Mouse (Mus musculus): Measurements from ENCODE around the gene Tom1l2.

Gene Tom1l2

DNA sequence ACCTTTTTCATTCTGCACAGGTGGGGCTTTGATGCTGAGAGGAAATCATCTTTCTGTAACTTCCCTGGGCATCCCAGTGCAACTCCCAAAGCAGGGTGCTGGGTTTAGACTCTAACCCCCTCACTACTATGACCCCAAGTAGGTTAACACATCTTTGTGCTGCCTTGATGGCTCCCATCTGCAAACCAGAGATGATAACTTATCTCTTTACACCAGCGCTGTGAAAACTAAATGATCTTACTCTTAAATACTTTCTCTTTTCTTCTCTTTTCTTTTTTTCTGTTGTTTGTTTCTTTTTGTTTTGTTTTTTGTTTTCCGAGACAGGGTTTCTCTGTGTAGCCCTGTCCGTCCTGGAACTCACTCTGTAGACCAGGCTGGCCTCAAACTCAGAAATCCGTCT lies 6.8 kb downstream of the Tom1l2 start:
- DNase-seq: no peak

DNA sequence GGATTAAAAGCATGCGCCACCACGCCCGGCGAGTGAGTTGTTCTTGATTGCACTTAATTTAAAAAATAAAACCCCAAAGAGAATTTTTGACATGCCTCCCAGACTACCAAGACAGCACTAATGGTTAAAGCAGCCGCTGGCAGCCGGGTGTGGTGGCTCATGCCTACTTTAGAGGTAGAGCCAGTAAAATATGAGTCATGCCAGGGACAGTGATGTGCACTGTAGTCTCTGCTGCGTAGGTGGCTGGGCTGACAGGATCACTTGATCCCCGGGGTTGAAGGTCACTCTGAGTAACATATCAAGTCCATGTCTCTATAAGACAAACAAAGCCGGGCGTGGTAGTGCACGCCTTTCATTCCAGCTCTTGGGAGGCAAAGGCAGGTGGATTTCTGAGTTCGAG lies 13.3 kb downstream of the Tom1l2 start:
- DNase-seq: peak; percentile 30 to 46

DNA sequence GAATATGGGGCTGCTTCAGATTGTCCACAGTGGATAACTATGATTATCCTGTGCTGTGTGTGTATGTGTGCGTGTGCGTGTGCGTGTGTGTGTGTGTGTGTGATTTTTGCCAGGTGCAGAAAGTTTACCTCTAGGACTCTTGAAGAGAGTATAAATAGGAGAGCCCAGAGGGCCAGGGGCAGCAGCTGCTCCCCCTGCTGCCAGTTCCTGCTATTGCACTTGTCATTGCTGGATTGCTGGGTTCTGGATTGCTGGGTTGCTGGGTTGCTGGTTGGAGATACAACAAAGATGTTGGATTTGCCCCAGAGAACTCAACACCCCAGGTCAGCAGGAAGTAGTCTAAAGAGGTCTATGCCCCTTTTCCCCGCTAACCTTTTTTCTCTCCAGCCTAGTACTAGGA lies 14.4 kb downstream of the Tom1l2 start:
- DNase-seq: peak; percentile 55 to 67

DNA sequence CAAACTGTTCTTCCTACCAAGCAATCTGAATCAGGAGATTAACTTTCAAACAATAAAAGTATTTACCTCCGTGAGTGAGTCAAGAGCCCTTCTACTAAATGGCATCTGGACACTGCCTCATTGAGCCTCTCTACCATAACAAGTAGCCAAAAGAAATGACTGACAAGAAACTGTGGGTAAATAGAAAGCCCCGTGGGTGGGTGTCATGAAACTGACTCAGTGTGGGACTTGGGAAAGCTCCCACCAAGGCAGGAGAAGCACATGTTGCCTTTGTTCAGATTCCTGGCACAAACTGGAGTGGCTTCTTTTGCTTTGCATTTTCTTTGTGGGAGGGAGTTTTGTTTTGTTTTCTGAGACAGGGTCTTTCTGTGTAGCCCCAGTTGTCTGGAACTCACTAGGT lies 16.9 kb downstream of the Tom1l2 start:
- DNase-seq: no peak

DNA sequence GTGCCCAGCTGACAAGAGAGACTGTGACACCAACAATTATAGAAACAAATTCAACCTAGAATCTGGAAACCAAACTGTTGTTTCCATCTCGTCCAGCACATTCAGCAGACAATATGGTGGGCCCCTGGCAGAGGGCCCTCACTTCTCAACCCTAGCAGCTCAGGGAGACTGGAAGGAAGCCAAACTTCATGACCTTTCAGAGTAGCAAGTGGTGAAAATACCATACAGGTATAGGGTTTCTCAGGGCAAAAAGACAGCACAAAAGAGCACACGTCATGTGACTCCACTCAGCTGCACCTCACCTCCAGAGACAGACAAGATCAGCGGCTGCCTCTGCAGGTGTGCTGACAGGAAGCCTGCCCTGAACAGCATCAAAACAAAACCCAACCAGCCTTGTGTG lies 18.6 kb downstream of the Tom1l2 start:
- DNase-seq: no peak

DNA sequence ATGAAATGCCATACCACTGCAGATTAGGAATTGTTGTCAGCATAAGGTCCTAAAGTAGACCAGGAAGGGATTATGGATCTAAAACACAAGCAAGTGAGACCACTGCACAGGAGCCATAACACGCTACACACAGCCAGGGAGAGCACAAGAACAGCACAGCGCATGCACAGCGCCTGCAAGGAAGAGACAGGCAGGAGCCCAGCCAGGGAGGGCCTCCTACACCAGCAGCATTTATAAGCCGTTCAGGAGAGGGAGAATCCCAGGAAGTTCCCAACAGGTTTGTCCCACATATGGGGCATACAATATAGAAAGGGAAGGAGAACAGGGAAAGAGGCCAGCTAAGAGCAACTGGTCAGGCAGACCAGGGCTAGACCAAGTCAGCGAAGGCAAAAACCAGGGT lies 19.2 kb downstream of the Tom1l2 start:
- DNase-seq: no peak

DNA sequence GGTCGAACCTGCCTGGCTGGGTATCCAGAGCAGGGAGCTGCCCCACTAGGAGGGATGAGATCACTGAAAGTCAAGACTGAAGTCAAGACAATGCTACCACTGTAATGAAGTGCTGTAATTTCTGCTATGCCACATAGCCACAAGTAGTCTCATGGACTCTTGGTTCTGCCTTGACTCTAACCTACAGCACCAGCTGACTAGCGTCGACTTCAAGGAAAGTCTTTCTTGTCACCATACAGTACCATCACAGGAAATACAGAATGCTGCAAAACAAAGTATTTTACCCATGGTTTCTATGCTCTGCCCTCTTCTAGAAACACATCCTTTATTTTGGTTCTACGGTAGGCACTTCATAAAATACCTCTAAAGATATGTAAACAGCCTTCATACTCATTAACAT lies 22.2 kb downstream of the Tom1l2 start:
- DNase-seq: no peak

DNA sequence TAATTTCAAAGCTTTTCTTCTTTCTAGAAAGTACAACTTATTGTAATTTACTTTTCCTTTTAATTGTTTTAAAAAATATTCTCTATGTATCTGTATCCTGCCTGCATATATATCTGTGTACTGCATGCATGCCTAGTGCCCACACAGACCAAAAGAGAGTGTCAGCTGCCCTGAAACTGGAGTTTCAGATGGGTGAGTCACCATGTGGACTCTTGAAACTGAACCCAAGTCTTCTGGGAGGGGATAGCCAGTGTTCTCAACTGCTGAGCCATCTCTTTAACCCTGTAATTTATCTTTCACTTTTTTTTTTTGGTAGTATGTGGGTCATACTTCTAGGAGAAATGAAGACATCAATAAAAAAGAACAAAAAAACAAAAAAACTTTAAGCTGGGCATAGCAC lies 29.0 kb downstream of the Tom1l2 start:
- no peak for DNase-seq

DNA sequence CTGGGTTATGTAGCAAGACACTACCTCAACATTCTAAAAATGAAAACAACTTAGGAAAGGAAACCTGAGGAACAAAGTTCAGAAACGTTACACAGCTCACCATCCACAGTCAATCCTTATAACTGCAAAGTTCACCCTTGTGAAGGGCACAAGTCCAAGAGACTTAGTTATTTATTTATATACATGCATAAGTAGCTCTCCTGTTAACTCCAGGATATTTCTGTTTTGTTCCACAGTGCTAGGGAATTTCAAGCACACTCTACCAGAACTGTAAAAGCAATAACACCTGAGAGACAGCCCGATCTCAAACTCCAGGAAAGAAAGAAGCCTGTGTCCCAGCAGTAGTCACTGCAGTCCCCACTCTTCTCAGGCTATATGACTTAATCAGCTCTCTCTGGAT lies 31.3 kb downstream of the Tom1l2 start:
- DNase-seq: no peak

DNA sequence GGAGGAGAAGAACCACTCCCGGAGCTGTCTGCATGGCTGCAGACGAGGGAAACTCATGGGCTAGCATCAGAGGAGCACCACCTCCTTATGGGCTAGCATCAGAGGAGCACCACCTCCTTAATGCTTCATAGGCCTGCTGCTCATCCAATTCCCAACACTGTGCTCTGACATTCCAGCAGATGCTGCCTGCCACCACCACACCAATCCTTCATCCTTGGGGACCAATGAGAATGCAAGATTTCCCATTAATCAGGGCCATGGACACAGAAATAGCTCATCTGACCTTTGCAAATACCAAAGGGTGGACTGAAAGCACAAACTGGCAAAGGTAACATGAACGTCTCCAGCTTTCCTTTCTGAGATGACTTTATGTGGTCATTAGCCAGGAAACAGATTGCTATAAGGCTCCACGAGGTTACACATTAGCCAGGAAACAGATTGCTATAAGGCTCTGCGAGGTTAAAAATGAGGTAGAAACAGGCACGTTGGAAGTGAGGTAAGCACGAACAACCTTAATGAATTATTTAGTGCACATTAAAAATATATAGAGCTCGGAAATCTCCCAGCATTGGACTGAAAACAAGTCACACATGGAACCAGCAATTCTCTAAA lies 32.2 kb downstream of the Tom1l2 start:
- no peak for DNase-seq

DNA sequence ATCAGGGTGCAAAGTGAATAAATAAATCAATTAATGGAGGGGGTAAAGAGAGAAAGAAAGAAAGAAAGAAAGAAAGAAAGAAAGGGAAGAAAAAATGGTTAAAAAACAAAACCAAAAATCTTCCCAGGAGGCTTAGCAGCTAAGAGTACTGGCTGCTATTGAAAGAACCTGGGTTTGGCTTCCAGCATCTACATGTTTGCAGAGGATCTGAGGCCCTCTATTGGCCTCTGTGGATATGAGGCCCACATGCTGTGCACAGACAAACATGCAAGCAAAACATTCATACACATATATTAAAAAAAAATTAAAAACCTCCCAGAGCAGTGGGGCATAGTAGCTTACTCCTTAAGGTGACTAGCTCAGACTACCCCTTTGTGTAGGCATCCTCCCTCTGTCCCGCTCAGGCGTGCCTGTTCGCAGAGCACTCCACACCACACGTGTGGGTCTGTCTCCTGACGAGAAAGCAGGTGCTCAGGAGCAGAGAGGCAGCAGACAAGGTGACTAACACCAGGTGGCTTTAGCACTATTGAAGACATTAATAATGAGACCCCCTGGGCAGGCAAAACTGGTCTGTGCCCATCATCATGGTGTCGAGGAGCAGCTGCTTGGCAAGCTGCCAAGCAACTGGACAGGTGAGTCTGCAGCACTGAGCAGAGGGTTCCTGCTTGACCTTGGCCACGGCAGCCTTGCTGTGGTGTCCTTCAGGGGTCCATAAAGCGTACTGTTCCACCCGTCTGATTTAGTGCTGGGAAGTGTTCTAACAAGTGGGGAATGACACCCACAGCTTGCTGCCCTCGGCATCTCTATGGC lies 33.2 kb downstream of the Tom1l2 start:
- DNase-seq: peak in 1 of 2 experiments; percentile 73

DNA sequence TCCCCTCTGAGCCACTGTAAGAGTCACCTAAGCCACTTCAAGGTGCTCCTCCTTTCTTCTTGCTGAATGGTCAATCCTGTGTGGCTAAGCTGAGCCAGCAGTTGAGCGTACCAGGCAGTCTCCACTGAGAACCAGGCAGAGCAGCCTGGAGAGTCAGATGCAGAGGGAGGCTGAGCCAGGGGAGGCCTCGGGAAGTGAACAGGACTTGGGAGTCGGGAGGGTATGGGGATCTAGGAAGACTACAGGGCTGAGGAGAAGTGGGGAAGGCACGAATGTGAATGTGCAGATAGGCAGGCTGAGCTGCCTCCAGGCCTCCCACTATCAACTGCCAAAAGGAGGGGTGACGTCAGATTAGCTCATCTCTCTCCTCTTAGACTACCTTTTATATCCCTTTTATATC lies 34.0 kb downstream of the Tom1l2 start:
- DNase-seq: peak in 1 of 2 experiments; percentile 53

DNA sequence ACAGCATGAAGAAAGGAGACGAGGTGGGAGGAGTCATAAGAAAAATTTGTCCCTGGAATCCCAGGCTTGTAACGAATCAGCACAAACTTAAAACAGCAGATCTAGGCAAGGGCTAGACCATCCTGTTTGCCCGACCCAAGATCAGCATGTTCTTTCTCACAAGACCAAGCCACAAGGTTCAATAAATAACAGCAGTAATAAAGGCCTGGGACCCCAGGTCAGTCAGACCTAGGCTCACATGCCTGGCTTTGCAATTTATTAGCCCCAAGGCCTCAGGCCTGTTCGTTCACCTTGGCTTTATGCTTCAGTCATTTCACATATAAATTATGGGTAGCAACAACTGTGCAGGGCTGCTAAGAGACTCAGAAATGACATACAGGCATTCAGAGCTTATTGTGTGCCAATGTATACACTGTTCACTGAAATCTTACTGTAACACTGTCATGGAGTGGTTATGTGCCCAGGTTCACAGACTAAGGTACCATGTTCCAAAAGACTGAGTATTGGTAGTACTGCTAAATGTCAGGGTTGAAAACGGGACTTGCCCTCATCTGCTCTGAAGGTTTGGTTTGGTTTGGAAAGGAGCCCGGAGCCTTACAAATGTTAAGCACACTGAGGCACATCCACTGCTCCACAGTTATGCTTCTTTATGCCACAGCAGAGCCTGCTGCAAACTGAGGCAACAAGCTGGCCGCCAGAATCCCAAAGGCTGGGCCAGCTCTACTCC lies 35.2 kb downstream of the Tom1l2 start:
- DNase-seq: peak; percentile 59 to 73

DNA sequence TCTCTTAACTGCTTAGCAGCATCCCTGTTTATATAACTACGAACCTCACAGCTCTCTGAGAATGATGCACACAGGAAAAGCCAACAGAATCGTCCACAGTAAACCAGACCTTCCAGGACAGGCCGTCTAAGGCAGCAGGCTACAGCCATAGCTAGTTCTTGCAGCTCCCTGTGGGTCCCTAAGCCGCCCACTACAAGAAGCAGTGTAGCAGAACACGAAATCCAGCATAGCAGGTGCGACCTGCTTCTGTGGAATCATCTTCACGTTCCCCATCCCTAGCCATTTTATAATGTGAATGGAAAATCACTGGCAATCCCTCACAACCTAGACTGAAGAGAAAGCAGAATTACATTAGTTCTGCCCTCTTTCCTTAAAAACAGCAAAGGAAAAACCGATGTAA lies 35.8 kb downstream of the Tom1l2 start:
- no peak for DNase-seq

DNA sequence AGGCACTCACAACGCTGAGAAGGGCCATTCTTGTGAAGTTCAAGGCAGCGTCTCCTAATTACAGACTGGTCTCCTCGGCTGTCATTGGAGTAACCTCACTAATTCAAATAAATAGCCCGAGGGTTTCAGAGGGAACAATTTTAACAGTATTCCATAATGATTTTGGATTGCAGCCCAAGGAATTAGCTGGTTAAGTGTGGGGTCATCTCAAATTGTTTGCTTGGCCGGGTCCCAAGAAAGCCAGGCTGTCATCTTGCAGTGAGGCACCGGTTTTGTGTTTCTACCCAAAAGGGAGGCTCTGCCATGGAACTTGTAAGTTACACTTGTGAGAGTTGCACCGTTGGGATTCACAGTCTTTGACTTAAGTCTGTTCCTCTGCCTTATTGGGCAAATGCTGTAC lies 36.5 kb downstream of the Tom1l2 start:
- DNase-seq: peak; percentile 71 to 72

DNA sequence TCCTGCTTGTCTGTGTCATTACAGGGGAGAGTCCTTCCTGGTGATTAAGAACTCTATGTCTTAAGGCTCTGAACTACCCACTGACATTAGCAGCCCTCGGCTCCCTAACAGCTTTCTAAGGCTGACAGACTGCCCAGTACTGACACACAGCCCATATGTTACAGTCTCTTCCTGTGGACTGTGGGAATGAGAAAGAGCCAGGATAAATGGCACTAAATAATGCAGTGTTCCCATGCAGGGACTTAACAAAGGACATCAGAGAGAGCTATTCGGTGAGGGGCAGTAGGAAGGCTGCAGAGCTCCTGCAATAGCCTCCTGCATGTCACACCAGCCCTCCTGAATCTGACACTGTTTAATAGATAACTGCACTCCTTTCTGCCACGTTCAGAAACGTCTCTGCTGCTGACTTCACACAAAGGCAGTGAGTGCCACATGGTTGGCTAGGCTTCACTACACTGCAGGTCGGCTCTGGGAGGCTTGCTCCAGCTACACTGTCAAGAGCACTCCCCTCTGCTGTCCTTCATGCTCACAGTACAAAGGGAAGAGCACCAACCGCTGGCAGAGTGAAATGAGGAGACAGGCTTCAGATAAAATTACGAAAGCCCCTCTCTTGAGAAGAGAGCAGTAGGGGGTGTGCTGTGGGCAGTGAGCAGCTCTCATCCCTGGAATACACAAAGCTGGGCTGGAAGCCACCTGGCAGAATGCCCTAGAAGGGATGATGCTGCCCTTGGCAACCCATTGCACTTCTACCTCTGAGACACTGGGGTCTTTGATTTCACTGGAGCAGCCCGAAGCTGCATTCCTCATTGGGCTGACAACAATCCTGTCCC lies 41.5 kb downstream of the Tom1l2 start:
- peak; percentile 92 to 95 for DNase-seq

DNA sequence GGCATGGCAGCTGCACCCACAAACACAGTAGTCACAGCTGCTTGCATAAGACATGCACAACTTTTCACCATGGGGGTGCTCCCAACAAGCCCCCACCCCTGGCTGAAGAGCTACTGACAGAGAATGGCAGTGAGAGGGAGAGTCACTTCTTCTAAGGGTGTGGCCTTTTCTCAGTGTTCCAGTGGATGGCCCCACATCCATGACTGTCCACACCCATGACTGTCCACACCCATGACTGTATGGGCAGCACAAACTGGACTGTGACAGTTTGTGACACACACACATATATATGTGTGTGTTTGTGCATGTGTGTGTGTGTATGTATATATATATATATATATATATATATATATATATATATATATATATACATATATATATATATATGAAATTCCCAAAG lies 42.8 kb downstream of the Tom1l2 start:
- no peak for DNase-seq

DNA sequence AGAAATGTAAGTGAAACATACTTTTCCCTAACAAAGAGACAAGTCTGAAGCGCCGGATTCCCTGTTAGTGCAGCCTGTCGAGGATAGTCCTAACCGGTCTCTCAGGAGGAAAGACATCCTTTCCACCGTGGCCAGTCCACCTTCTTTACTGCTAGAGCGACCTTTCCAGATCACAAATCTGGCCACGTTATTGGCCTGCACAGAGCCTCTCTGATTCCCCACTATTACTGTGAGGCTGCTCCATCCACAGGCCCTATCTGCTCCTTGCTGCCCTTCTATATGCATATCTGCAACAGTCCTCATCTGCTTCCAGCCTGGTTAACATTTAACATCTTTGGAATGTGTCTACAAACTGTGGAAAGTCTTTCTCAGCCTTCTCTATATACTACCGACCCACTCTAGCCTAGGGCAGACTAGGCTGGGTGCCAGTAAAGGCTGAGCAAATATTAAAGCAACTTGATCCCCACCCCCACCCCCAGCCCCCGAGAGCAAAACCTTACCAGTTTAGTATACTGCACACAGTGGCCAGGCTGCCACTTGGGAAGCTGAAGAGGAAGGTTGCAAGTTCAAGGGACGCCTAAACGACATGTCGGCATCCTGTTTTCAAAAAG lies 44.1 kb downstream of the Tom1l2 start:
- DNase-seq: peak; percentile 86 to 90

DNA sequence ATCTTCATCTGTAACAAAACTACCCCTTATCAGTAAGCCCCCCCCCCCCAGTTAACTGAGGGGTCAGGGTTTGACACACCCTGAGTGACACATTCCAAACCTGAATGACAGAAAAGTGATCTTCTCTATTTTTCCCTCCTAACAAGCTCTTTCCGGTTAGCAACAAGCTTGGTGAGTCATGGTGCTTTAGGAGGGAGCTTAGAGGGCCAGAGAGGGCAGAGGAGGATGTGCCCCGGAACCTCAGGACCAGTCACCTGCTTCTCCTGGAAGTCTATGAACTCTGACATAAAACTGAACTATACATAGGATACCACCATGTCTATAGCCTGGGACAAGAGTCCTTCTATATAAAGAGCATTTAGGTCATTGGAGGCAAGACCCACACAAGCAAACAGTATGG lies 44.6 kb downstream of the Tom1l2 start:
- DNase-seq: no peak

DNA sequence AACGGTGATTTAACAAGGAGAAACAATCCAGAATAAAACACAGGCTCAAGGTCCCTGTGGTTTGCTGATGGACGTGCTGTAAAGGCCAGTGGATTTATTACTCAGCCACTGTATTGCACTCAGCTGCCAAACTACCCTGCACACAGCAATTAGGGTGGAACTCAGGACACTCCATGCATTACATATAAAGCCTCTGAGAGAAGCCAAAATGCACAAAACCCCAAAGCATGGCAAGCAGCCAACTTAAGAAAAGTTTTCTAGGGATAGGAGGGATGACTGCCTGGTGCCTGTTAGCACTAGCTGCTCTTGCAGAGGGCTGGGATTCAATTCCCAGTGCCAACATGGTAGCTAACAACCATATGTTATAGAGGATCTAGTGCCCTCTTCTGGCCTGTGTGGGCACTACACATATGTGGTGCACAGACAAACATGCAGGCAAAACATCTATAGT lies 45.3 kb downstream of the Tom1l2 start:
- DNase-seq: peak in 1 of 2 experiments; percentile 68

DNA sequence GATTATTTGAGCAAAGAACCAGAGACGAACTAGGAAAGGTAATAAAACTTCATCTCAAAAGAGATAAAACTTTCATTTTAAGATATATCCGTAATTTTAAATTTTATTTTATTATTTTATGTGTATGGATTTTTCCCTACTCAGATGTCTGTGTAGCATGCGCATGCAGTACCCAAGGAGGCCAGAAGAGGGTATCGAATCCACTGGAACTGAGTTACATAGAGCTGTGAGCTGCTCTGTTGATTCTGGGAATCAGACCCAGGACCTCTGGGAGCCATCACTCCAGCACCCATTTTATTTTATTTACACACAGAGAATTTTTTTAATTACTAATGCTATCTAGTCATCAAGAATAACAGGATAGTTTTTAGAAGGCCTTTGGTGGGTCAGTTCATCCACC lies 45.9 kb downstream of the Tom1l2 start:
- DNase-seq: peak; percentile 66 to 80

DNA sequence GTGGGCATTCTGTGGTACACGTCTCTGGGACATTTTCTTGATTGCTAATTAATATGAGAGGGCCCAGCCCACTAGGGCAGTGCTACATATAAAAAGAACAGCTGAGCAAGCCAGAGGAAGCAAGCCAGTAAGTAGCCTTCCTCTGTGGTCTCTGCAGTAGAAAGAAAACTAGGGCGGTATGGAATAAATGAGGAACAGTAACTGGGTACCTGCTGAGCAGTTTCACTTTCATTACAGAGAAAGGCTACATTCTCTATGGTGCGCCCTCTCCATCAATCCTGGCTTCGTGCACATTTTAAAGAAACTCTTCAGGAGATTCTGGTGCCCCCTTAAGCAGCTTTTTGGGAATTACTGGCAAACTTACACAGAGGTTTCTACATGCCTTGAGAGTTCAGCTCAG lies 47.1 kb downstream of the Tom1l2 start:
- no peak for DNase-seq

DNA sequence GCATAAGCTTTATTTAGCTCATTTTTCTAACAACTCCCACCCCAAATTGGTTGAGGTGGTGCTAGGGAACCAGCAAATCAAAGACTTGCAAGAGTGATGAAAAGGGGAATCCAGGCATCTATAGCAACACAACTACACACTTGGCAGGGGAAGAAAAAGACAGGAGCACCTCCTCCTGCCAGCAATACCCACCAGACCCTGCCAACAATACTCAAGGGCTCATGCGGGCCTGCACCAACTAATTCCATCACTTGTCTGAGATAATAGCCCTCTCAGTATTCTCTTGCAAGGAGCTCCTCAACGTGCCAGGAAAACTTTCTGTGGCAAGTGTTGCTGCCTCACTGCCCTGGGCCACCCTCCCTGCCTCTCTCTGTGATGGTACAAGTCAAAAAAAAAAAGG lies 49.2 kb downstream of the Tom1l2 start:
- no peak for DNase-seq

All from kidney, postnatal 25 days (tissue).